Mouse (Mus musculus) embryo, embryonic 11 days (tissue): ENCODE results near the gene B3galt4.
"Not testable (repeated sequence)": the region's sequence is repeated elsewhere in the genome, so short reads cannot be mapped to it uniquely, and the experiment has no call there.

Experiments
- DNase-seq: peaks from one replicate; pipeline ENCODE4 v3.0.0-alpha.2; 2015

B3galt4 gene

DNA sequence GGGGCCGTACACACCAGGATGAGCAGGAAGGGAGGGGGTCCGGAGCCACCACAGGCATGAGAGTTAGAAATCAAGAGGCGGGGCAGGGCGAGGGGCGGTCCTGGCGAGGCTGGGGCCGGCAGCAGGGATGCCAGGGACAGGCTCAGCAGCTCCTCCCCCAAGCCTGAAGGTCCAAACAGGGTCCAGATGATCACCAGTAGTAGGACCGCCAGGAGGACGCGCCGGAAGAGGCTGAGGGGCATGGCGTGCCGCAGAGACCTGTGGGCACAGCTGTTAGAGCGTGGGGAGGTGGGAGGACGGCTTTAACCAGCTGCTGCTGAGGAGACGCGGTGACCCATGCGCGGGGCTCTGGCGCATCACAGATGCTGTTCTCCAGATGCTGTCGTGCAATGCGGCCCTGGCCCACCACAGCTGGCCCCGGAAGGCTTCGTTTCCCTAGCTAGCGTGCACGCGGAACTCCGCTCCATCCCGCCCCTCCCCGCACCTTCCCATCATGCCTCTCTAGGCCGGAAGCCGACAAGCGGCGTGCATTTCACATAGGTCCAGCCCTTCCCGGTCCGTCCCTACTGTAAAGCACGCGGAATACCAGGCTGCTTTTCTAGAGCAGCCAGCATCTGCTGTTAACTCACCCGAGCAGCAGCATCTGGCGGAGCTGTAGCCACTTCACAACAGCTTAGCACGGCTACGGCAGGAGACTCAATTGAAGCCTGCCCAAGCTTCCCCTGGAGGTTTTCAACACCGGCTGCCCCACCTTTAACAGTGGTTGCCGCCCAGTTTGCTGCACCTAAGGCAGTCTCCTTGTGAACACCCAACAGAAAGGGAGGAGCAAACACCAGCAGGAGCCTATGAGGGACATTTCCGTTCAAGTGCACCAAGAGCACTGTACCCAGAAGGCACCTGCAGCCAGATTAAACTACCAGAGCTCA is at the start of gene B3galt4:
Gene B3galt4 (minus strand): TSS at position 468 of the 926 bp plus-strand sequence.
- DNase-seq: peak; percentile 93

DNA sequence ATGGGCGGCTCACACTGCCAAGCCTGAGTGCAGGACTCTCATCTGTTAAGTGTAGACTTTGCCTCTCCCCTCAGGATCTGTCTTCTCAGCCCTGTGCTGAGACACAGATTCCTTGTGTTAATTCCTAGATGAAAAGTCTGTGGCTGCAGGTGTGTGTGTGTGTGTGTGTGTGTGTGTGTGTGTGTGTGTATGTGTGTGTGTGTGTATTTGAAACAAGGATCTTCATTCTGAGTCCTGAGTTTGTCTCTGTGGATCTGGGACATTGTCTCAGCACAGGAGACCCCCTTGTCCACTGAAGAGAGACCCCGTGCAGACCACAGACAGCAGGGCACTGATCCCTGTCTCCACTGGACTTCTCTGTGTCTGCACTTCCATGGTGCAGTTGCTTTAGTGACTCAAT is 49.5 kb upstream of the B3galt4 start:
- DNase-seq: not testable (repeated sequence)

DNA sequence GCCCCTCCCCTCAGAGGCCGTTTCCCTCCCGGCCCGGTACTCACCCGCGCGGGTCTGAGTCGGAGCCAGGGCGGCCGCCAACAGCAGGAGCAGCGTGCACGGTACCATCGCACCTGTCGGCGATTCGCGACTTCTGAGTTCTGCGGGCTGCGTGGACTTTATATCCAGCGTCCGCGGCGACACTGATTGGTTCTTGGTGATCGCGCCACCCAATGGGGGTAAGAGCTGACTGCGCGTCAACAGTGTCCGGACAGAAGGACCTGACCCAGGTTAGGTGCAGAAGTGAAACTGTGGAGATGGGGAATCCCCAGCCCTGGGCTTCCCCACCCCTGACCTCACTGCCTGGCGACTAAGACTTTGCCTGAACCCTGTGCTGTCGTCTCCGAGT is 48.9 kb upstream of the B3galt4 start, which contains the start of gene H2-K1:
Gene H2-K1 (minus strand): TSS at position 198 of the 388 bp plus-strand sequence.
- peak; percentile 78 for DNase-seq

DNA sequence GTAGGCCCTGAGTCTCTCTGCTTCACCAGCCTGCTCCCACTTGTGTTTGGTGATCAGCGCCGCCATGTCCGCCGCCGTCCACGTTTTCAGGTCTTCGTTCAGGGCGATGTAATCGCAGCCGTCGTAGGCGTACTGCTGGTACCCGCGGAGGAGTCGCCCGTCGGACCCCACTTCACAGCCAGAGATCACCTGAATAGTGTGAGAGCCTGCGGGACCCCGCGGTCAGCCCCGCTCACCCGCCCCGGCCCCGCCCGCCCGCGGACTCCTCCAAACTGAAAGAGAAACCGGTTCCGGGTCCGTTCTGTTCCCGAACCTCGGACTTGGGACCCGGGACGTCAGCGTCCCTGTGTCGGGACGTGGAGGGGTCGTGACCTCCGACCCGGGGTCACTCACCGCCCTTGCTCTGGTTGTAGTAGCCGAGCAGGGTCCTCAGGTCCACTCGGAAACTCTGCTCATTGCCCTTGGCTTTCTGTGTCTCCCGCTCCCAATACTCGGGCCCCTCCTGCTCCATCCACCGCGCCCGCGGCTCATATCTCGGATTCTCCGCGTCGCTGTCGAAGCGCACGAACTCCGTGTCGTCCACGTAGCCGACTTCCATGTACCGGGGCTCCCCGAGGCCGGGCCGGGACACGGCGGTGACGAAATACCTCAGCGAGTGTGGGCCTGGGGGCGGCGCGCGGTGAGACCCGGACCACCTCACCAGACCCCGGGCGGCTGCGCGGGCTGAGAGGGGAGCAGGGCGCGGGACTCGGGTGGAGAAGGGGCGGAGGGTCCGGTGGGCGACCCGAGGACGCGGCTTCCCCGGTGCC is 48.3 kb upstream of the B3galt4 start:
- DNase-seq: peak; percentile 27

DNA sequence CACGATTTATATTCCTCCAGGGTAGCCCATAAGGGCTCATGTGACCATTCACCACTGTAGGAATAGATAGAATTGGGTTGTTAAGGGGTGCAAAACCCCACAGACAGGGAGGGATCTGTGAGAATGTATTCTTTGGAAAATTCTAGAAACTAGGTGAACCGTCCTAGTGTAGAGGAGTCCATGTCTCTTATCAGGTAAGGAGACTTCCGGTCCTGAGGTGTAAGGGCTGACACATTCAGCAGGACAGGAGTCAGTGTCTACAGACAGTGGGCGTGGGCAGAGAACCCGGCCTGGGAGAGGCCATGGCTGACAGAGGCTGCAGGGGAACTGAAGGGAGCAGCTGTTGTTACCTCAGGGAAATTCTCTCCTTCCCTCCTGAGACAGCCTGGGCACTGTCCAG is 47.4 kb upstream of the B3galt4 start:
- DNase-seq: not testable (repeated sequence)

DNA sequence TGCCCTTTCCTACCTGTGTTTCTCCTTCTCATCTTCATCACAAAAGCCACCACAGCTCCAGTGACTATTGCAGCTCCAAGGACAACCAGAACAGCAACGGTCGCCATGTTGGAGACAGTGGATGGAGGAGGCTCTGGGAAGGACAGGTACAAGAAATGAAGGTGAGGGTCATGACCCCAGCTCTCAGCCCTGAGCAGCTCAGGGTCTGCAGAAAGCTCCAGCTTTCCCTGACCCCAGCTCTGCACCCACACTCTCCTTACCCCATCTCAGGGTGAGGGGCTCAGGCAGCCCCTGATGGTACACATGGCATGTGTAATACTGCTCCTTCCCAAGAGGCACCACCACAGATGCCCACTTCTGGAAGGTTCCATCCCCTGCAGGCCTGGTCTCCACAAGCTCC is 45.7 kb upstream of the B3galt4 start:
- DNase-seq: not testable (repeated sequence)

DNA sequence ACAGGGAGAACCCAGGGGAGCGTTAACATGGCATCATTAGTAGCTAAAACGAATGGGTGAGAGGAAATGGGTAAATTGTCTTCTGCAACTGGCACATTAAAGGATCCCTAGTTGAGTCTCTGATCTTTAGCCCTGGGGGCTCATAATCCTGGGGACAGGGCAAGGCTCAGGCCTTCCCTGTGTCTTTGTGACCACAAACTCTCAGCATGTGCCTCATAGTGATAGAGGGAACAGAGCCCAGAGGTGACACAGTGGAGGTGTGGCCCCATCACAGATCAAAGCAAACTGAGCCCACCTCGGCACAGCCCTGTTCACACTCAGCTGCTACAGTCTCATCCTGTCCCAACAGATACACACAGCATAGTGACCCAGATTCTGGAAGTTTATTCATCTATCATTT is 44.4 kb upstream of the B3galt4 start:
- DNase-seq: no peak

DNA sequence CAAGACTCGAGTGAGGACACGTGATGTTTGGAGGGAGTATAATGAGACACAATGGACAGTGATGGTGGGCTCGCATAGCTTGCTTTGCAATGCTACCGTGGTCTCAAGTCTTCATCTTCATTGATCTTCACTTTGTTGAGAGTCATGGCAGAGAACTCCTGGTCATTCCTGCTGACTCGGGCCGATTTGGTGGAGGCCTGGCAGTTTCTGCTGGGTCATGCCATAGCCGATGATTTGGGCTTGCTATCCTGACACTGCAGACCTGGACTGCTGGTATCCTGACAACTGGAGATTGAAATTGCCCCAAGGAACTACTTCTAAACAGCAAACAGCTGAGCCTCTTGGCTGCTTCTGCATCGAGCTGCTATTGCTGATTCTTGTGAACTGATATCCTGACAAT is 43.7 kb upstream of the B3galt4 start:
- DNase-seq: no peak

DNA sequence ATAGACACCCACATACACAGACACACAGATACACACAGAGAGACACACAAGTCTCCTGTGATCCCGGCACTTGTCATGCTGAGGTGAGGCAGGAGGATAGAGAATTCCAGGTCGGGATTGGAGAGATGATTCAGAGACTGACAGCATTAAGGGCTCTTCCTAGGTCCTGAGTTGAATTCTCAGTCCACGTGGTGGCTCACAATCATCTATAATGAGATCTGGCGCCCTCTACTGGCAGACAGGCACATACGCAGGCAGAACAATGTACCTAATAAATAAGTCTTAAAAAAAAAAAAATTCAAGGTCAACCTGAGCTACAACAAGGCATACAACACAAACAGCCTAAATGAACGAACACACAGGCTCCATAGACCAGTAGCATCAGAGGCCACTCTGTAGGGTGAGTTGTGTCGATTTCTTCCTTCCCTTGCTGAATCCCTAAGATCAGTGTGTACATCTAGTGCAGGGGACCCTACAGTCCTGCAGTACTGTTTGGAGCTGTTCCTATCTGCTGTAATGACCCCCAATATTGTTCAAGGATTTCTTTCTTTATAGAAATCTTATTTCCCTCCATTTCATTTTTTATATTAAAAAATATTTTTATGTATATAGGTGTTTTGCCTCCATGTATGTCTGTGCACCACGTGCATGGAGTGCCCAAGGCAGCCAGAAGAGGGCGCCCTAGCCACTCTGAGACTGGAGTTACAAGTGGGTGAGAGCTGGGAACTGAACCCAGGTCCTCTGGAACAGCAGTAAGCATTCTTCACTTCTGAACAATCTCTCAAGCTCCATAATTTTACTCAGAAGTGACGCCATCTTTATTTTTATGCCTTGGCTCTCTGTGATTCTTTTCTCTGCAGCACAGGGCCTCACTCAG is 40.7 kb upstream of the B3galt4 start:
- peak; percentile 88 for DNase-seq

DNA sequence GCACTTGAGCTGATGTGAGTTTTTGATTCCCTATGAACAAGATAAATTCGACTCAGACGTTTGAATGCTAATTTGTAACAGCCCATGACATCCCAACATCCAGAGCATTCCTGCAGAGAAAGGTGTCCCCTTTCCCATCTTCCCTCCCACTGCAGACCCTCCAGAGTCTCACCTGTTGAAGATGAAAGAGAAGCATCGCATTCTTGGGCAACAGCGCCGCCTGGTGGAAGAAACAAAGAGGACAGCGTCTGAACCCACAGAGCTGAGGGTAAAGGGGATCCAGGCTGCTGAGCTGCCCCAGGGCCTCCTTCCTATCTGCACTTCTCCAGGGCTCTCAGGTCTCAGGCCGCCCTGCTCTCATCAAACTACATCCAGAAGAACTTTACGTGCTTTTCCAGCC is 30.8 kb upstream of the B3galt4 start:
- DNase-seq: peak; percentile 60

DNA sequence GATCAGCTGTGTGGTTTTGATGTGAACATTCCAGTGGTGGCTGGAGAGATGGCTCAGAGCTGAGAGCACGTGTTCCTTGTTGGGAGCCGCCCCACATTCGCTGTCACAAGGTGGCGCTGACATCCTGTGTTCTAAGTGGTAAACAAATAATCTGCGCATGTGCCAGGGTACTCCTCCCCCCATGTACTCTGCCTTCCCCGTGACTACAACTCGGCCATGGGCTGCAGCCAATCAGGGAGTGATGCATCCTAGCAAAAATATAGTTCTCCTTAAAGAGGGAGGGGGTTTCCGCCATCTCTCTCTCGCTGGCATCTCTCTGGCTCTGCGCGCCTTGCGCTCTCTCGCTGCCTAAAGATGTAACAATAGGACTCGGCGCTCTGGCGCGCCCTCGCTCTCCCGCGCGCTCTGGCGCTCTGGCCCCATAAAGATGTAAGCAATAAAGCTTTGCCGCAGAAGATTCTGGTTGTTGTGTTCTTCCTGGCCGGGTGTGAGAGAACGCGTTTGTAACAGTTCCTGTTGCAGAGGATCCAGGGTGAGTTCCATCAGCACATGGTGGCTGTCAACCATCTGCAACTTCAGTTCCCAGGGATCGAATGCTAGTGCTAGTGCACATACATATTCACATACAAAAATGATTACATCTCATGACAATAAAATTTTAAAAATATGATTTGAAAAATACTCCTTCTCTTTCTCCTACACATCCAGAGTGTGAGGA is 30.1 kb upstream of the B3galt4 start:
- peak; percentile 95 for DNase-seq

DNA sequence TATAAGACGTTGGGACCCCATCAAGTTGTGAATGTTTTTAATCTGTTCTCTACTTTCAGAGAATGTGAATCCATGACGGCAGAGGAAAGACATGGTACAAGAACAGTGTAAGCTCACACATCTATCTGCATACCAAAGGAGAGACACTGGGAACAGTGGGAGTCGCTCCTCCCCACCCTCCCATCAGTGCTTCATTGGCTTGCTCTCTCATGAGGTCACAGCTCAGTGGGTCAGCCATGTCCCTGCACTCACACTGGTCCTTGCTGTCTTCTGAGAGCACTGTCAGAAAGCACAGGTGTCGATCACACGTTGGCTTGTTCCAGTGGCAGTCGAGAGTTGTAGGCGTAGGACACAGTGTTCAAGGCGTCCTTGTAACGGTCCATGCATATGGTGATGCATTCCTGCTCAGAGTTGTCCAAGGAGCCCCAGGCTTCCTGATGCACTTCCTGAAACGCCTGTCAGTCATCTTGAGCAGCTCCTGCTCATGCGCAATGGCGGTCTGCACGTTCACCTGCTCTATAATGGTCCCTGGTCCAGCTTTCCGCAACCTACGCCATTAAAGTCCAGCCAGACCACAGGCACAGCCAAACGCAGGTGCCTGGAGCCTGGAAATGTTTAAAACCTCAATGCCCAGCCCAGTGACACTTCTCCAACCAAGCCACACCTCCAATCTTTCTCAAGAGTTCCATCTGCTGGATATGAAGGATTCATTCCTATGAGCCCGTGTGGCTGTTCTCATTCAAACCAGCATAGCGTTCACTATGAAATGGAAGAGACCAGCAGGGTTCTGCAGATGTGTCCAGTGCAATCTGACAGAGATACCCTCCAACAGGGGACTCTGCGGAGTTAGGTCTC is 29.1 kb upstream of the B3galt4 start:
- no peak for DNase-seq

DNA sequence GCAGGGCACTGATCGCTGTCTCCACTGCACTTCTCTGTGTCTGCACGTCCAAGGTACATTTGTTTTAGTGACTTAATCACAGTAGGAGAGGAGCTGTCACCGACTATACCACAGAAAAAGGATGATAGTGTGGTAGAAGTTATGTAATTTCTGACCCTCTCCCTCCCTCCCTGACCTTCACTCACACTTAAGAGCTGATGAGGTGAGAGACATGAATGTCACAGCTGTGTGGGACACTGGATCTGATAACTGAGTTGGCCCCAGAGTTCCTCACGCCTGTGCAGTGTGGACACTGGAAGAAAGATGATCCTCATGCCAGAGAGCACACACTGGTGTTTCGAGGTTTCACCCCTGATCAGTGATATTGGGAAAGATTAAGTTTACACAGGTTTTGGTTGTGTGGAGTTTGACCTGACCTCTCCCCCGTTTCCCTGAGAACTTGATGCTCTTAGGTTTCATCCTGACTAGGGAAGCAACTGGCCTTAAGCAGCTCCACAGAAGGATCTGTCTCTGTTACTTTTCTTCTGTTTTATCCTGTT is 28.3 kb upstream of the B3galt4 start:
- no peak for DNase-seq

DNA sequence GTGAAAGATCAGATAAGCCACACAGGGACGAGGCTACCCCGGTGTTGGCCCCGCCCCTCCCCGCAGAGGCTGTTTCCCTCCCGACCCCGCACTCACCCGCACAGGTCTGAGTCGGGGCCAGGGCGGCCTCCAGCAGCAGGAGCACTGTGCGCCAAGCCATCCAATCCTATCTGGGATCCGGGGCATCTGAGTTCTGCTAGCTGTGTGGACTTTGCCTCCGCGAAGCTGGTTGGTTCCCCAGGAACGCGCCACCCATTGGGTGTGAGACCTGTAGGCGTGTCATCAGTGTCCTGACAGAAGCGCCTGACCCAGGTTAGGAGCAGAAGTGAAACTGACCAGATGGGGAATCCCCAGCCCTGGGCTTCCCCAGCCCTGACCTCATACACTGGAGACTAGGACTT is 27.3 kb upstream of the B3galt4 start:
- peak; percentile 65 for DNase-seq

DNA sequence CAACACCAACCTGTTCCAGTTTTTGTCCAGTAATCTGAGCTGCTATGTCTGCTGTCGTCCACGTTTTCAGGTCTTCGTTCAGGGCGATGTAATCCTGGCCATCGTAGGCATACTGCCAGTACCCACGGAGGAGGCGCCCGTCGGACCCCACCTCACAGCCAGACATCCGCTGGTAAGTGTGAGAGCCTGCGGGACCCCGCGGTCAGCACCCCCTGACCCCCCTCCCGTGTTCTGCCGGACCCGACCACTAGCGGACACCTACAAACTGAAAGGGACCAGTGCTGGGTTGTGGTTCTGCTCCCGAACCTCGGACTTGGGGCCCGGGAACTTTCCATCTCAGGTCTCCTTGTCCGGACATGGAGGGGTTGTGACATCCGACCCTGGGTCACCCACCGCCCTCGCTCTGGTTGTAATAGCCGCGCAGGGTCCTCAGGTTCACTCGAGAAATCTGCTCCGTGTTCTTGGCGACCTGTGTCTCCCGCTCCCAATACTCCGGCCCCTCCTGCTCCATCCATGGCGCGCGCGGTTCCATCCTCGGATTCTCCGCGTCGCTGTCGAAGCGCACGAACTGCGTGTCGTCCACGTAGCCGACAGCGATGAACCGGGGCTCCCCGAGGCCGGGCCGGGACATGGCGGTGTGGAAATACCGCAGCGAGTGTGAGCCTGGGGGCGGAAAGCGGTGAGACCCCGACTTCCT is 26.7 kb upstream of the B3galt4 start:
- DNase-seq: no peak

DNA sequence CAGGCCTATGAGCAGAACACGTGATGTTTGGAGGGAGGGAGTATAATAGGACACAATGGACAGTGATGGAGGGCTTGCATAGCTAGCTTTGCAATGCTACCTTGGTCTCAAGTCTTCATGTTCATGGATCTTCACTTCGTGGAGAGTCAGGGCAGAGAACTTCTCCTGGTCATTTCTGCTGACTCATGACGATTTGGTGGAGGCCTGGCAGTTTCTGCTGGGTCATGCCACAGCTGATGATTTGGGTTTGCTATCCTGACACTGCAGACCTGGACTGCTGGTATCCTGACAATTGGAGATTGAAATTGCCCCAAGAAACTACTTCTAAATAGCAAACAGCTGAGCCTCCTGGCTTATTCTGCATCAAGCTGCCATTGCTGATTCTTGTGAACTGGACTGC is 22.3 kb upstream of the B3galt4 start:
- no peak for DNase-seq

DNA sequence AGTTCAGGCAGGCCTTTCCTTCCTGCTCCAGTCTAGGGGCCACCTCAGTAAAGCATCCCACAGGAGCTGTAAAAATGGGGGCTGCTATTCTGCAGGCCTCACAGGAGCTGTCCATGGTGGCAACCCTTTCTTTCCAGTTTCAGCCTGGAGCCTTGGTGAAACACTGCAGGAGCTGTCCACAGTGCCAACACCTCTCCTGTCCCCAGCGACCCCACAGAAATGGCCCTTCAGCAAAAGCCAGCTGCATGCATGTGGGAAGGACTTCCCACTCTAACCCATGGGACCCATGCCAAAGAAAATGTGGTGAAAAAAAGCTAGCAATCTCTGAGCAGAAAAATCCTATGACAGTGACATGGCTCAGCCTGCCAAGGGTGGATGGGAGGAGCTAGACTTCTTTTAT is 21.4 kb upstream of the B3galt4 start:
- peak; percentile 72 for DNase-seq

DNA sequence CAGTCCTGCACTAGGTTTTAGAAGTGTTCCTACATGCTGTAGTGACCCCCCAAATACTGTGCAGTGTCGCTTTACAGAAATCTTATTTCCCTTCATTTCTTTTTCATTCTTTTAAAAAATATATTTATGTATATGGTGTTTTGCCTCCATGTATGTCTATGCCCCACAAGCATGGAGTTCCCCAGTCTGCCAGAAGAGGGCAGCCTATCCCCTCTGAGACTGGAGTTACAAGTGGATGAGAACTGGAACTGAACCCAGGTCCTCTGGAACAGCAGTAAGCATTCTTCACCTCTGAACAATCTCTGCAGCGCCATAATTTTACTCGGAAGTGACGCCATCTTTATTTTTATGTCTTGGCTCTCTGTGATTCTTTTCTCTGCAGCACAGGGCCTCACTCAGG is 18.1 kb upstream of the B3galt4 start:
- no peak for DNase-seq

DNA sequence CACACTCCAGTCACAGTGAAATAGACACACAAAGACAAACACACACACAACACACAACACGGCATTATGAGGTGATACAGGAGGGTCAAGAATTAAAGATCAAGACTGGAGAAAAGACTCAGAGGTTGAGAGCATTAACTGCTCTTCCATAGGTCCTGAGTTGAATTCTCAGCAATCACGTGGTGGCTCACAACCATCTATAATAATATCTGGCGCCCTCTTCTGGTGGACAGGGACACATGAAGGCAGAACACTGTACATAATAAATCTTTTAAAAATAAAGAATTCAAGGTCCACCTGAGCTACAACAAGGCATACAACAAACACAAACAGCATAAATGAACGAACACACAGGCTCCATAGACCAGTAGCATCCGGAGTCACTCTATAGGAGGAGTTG is 17.6 kb upstream of the B3galt4 start:
- peak; percentile 63 for DNase-seq

DNA sequence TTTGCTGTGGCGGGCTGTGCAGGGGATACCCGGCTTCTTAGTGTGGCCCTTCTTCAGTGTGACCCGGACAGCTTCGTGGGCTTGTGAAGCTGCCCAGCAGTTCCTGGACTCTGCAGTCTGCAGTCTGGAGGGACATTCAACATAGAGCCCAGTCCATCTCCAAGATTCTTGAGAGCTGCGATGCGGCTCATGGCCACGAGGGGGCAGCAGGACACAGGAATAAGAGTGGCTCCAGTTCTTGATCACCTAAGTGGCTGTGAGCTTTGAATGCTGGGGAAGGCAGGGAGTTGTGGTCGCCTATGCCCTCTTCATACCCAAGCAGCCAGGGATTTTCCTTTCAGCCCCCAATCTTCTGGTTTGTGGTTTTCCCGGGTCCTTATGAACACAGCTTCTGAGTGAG is 17.2 kb upstream of the B3galt4 start:
- DNase-seq: peak; percentile 80
